In the genomic region with DNA sequence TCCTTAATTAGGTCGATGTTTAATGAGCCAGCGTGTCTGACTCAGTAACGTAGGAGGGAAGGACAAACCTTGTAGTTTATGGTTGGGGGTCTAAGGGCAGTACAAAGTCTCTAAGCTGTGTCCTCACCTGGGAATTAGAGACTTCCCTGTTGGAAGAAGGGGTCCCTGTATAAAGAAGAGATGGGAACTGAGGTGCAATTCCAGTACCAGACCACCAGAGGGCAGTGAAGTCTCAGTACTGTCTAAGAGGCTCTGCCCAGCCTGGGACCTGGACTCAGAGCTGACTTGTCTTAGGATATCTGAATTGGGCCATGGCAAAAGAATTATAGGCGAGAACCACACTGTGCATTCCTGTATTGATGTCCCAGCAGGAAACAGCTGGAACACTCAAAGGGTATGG, we compare ENCODE assay signal across 8 mouse cellular contexts. TPM values are rescaled to one million over a fixed set of nuclear protein-coding genes. Genes with fewer than 3 reads are reported as not detected.
A peak's percentile ranks its signal among the peaks of the same experiment; 100 is the strongest.
DNase-seq lines count a peak whose midpoint lies in the region; ATAC-seq lines count a peak whose summit lies in the region.

No protein-coding gene starts in this region.

- H3K36me3 ChIP-seq in forebrain, embryonic 12.5 days (replicated peaks), result peaks cover 30% of the 10 kb centered on the region
- peaks cover 32% of the 10 kb centered on the region for H3K36me3 ChIP-seq in hindbrain, embryonic 13.5 days

- no peaks in the 10 kb centered on the region for H3K9me3 ChIP-seq in forebrain, embryonic 12.5 days
- no peaks in the 10 kb centered on the region for H3K9me3 ChIP-seq in hindbrain, embryonic 13.5 days

- peak; percentile 70 for ATAC-seq in forebrain, embryonic 12.5 days (ENCODE audit: low FRiP score)
- peak; percentile 16; the same call in 1 of the 2 replicates for ATAC-seq in hindbrain, embryonic 13.5 days (ENCODE audit: low FRiP score)

- H3K4me2 ChIP-seq in forebrain, embryonic 12.5 days, result no peak overlapping the region
- H3K4me2 ChIP-seq in hindbrain, embryonic 13.5 days, result no peak overlapping the region

- DNase-seq in cerebellum, adult 11-12 months, result peak; percentile 56
- DNase-seq in cerebellum, adult 11 months, result no peak
- DNase-seq in c-Kit-negative CD71-positive TER-119-positive erythroid progenitor cells, embryonic 14.5 days (ENCODE audit: low read depth, low spot score), result peak; percentile 55
- DNase-seq in layer of hippocampus, adult 9-11 months, result peak; percentile 73
- peak; percentile 72 for DNase-seq in lung, postnatal 14 days
- peak; percentile 78 to 81 for DNase-seq in right cerebral cortex, postnatal 10 days (ENCODE audit: low spot score in 2 of 2)

- H3K4me3 ChIP-seq in forebrain, embryonic 12.5 days (replicated peaks), result no peak overlapping the region
- no peak overlapping the region for H3K4me3 ChIP-seq in hindbrain, embryonic 13.5 days

- no peak overlapping the region for H3K27ac ChIP-seq in forebrain, embryonic 12.5 days
- no peak overlapping the region for H3K27ac ChIP-seq in hindbrain, embryonic 13.5 days

- no peak overlapping the region for H3K9ac ChIP-seq in forebrain, embryonic 12.5 days
- no peak overlapping the region for H3K9ac ChIP-seq in hindbrain, embryonic 13.5 days

- H3K27me3 ChIP-seq in forebrain, embryonic 12.5 days, result no peaks in the 10 kb centered on the region
- no peaks in the 10 kb centered on the region for H3K27me3 ChIP-seq in hindbrain, embryonic 13.5 days

- 27% methylated on average over 4 of the region's 4 CpGs for WGBS in forebrain, embryonic 12.5 days
- 39% methylated on average over 4 of the region's 4 CpGs for WGBS in hindbrain, embryonic 13.5 days

- no peaks in the 10 kb centered on the region for H3K4me1 ChIP-seq in forebrain, embryonic 12.5 days
- peaks cover 5% of the 10 kb centered on the region; the same call in 1 of the 2 replicates for H3K4me1 ChIP-seq in hindbrain, embryonic 13.5 days (replicated peaks)

RNA-seq across cellular contexts. Expression of a gene that starts 54.6 kb away (rescaled TPM):
- 7.2 and 8.3 TPM in 2 replicates for polyA plus RNA-seq in forebrain, embryonic 12.5 days (2016; fragmentation: Nextera tagmentation; extraction: Ambion mirVana)
- polyA plus RNA-seq in hindbrain, embryonic 13.5 days (2015; fragmentation: Nextera tagmentation; extraction: Ambion mirVana), result 6.7 and 7.5 TPM in 2 replicates

RNA-seq across cellular contexts. Expression of a gene that starts 55.8 kb away (rescaled TPM):
- polyA plus RNA-seq in forebrain, embryonic 12.5 days (2016; fragmentation: Nextera tagmentation; extraction: Ambion mirVana), result 0.24 and 0.50 TPM in 2 replicates
- 0.13 and 0.30 TPM in 2 replicates for polyA plus RNA-seq in hindbrain, embryonic 13.5 days (2015; fragmentation: Nextera tagmentation; extraction: Ambion mirVana)
